Mouse (Mus musculus): ENCODE measurements around the gene Dars2.

DNA sequence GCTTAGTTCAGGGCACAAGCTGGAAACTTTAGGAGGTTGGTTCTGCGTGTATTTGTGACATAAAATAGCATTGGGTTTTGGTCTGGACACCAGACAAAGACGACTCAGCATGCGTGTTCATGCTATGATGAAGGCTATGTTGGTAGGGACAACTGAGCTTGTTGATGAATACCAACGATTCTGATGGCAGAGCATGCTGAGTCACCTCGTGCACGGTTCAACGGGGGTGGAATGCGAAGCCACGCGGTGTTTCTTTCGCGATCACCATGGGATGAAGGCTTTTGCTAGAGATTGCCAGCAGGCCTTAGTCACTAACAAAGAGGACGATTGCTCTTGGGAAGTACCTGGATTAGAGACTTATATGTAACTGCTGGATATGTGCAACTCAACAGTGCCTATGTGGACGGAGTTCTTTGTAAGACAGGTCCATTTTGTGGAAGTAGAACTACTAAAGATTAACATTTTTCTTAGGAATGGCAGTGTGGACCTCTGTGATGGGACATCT is 35.1 kb downstream of the Dars2 start:
- no peak for TF ChIP-seq CTCF (IDR thresholded peaks at IDR 0.05; ENCODE audit: low read depth)
- no peak for TF ChIP-seq EP300 (IDR thresholded peaks at IDR 0.05; ENCODE audit: low read depth)

All from liver, embryonic 14.5 days (tissue).